Mouse (Mus musculus) kidney, adult 8-10 months (tissue): ENCODE data around the gene Wipf3.

ENCODE experiments used
- DNase-seq, 2 experiments: peaks; one replicate each; pipeline ENCODE4 v3.0.0; 2022

Gene Wipf3

GRCm38 (mm10) chr6:54478646-54479324, 49.4 kb downstream of the Wipf3 start:
- DNase-seq, result peak in 1 of 2 experiments; percentile 33

DNA sequence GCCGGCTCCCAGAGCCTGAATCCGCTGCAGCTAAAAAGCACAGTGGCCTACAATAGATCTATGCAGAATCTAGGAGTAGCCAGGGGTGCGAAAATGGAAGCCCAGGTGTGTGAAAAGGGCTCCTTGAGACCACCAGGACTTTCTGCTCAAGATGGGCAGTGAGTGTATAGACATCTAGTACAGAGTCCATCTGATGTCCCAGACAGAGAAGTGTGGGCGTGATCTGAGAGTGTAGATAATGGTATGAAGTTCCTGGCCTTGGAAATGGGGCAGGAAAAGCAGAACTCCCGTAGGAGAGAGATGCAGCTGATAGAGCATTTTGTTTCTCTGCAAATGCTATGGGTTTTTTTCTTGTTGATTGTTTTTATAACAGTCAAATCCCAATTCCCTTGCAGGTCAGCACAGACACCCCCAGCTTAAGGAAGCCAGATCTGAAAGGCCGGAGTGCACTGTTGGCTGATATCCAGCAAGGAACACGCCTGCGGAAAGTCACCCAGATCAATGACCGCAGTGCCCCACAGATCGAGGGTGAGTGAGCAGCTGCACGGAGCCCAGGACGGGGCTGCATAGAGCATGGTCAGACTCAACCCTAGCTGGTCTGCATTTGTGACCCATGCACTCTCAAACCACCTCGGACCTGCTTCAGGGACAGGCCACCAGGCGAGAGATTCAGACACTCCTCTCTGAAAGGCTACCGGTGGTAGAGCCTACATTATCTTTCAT, 52.1 kb downstream of the Wipf3 start:
- no peak for DNase-seq

DNA sequence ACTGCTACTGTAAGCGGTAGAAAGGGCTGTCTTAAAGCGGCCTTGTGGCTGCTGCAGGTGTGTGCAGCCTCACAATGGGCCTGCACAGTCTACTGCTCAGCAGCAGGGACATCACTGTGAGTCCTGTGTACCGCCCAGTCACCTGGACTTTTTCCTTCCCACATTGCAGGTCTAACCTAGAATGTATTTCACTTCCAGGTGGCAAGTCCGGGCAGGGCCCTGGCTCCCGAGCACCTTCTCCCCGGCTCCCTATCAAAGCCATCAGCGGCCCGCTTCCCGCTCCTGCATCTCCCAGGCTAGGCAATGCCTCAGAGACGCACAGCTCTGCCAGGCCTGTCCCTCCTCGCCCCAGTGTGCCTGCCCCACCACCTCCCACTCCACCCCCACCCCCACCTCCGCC, 55.6 kb downstream of the Wipf3 start:
- DNase-seq, result no peak

DNA sequence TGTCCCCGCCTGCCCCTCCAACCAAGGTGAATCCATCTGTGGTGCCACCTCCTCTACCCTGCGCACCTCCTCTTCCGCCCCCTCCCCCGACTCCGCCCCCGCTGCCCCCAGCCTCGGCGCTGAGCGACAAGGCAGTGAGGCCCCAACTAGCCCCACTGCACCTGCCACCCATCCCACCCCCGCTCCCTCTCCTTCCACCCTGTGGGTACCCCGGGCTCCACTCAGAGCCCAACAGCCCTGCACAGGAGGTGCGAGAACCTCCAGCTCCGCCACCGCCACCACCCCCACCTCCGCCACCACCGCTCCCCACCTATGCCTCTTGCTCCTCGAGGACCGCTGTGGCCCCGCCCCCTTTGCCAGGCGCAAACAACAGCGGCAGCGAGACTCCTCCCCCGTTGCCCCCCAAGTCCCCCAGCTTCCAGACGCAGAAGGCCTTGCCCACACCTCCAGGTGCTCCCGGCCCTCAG, 56.1 kb downstream of the Wipf3 start:
- DNase-seq, result no peak

DNA sequence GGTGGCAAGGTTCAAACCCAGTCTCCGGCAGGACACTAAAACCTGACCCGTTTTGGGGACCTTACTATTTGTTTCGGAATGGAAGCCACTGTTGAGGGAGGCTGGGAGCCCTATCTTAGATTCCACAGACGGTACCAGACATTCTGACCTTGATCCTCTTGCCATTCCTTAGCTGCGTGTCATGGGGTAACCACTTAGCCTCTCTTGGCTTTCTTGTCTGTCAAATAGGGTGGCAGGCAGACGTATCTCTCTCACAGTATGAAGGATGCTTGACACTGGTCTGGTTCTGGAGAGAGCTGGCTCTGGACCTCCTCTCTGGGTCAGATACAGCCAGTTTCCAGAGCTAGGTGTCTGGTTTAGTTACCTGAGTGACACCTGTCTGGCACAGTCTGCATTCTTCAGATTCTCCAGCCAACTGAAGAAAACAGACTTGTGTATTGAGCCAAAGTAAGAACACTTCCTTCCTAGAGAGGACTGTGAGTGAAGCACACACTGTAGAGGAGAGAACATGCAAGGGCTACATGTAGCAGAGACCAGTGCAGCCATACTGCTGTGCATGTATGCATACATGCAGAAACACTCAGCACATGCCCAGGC, 56.7 kb downstream of the Wipf3 start:
- DNase-seq, result no peak

GRCm38 (mm10) chr6:54491074-54491473, 61.7 kb downstream of the Wipf3 start:
- no peak for DNase-seq

- DNase-seq, result no peak
These were observed 64.7 kb downstream of the Wipf3 start for GRCm38 (mm10) chr6:54494097-54494496.

DNA sequence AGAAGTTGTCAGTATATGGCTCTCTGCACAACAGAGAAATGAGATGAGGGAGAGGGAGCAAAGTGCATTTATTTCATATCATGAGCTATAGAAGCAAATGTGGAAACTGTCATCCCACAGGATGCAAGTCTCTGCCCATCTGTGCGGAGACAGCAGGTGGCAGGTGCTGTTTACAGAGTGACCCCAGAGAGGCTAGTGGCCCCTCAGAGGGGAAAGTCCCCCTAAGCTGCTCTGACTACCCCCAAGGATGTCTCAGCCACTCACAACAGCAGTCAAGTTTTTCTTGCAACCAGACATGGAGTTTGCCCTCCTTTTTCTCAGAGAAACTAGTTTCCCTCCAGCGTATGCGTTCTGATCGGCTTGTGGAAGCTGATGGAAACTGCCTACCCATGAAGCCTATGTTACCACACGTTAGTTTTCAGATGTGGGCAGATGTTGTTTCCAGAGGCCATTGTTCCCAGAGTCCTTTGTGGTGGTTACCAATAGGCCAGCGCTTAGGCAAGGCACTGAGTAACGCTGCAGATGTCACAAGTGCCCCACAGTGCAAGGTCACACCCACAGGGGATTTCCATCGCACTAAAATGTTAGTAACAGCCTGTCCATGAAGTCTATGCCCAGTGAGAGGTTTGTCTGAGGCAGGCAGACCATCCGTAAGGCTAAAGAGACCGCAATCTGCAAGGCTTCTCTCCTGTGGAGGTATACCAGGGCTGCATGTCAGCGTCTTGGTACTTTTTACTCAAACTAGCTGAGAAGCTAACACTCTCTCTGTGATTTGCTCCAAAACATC, 65.4 kb downstream of the Wipf3 start:
- DNase-seq, result no peak

DNA sequence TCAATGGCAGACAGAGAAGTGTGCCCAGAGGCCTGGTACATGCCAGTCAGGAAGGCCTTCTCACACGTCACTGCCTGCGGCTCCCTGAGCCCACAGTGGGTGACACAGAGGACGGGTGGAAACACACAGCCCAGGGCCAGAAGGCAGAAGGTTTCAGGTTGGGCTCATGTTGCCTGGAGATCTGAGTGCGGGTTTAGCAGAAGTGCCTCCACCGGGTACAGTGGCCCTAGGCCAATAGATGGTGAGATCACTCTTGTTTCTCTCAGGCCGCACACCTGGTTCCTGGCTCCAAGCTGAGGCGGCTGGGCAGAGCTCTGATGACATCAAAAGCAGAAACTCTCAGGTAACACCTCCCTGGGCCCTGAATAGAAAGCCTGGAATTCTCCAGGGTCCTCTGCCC, 66.8 kb downstream of the Wipf3 start:
- DNase-seq, result no peak

GRCm38 (mm10) chr6:54502661-54503115, 73.3 kb downstream of the Wipf3 start:
- peak in 1 of 2 experiments; percentile 10 for DNase-seq

DNA sequence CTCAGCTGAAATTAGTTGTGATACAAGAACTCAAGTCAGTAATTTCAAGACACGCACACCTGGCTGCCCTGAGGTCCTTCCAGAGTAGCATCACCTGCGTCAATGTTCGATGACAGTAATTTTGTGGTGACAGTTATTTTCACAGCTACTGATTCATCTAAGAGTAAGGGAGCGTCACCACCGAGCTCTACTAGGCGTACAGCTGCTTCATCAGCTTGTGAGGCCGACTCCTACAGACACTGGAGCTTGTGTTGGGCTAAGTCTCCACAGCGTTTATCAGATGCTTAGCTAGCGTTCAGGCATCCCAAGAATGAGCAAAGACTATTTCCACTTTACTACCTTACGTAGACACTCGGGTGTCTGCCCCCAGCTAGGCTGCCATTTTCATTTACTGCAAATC, 76.9 kb downstream of the Wipf3 start:
- no peak for DNase-seq

DNA sequence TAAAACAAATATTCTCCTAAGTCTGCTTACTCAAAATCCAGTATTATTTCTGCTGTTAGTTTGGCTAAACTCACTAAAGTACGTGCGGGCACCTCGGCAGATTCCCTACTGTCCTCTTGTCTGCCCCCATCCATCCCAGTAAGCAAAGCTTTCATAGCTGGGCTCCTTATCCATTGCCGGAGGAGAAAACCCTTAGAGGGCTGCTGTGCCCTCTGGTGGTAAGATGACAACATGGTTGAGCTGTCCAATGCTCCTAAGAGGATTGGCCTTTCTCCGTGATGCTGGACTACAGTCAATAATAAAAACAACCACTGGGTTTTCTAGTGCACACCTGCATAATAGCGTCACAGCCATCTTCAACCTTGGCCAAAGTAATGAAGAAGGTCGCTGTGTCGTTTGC, 77.6 kb downstream of the Wipf3 start:
- DNase-seq, result peak; percentile 16 to 52

DNA sequence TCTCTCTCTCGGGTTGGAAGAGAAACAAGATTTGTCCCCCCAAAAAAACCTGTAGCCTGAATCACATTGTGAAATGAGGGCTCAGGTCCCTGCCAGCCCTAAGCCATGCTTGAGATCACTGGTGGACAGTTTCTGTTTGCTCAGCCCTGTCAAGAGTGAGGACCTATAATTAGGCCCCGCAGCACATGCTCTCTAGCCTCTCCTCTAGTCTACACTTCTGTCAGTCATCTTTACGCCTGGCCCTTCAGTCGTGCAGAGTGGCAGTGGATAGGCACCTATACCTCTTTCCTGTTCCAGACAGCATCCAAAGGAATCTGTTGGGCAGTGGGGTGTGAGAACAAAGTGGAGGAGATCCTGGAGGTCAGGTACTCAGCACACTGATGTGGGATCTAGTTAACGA, 78.4 kb downstream of the Wipf3 start:
- no peak for DNase-seq

DNA sequence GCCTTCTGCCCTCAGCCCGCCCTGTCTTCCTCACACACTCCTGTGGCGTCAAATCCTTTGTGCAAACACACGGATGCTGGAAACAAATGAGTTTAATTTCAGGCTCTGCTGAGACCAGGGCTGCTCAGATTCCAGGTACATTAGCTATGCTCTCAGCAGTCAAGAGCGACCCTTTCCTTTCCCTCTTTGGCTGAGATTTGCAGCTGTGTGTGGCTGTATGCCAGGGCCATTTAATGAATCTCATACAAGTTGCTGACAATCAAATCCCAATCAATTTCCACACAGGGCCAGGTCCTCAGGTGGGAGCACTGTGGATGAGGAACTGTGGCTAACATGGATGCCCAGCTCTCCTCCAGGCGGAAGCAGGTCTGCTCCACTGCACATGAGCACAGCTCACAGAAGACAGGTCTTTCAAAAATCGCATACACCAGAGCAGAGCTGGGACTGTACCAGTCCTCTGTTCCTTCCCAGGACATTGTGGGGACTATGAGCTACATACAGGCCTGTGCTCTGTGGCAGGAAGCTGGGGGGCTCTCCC, 78.9 kb downstream of the Wipf3 start:
- no peak for DNase-seq

DNA sequence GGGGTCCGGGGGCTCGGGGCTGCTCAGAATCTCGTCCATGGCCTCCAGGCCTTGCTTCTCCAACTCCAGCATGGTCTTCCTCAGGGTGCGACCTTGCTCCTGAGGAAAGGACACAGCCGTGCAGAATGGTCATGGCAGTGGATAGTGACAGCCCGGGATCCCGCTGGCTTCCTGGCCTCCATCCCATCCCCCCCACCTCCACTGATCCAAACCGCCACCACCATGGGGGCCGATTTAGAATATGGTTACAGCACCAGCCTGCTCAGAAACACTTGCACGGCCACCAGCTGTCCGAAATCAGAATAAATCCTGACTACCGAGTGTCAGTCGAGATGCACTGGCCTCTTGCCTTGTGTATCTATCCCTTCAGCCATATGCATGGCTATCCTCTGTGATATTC, 79.9 kb downstream of the Wipf3 start:
- no peak for DNase-seq

DNA sequence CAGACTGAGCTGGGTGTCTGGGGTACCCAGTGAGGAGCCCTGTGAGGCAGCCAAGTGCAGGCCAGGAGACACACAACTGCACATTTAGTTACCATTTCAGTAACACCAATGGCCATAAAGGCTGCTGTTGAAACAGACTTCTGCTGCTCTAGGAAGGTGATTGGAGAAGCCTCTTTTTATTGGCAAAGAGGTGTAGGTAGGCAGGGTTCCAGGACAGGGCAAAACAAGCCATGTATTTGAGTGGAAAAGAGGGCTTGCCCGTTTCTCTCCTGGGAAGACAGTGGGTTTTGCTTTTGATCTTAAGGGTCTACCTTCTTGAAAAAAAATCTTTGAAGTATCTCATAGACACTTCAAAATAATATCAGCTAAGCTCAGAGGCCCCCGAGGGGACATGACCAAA, 82.9 kb downstream of the Wipf3 start:
- no peak for DNase-seq

GRCm38 (mm10) chr6:54516512-54517134, 87.2 kb downstream of the Wipf3 start:
- no peak for DNase-seq

GRCm38 (mm10) chr6:54518758-54519157, 89.4 kb downstream of the Wipf3 start:
- no peak for DNase-seq

- no peak for DNase-seq
These were observed 99.3 kb downstream of the Wipf3 start for GRCm38 (mm10) chr6:54528666-54529065.

DNA sequence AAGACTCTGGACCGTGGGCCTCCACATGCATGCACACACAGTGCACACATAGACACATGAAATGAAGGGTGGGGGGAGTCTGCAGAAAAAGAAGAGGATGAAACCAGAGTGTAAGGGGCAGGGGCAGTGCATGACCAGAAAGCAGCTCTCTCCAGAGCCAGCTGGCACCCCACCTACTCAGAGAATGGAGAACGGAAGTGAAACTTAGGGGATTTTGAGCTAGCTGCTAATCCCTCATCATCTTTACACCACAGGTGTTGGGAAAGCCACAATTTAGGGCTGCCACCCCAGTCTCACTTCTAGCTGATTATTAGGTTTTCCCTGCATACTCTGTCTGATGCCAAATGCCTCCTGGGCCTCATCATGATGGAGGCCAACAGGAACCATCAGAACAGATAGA, 100.8 kb downstream of the Wipf3 start:
- DNase-seq, result no peak

- DNase-seq, result no peak
These were observed 101.7 kb downstream of the Wipf3 start for GRCm38 (mm10) chr6:54531048-54531481.

DNA sequence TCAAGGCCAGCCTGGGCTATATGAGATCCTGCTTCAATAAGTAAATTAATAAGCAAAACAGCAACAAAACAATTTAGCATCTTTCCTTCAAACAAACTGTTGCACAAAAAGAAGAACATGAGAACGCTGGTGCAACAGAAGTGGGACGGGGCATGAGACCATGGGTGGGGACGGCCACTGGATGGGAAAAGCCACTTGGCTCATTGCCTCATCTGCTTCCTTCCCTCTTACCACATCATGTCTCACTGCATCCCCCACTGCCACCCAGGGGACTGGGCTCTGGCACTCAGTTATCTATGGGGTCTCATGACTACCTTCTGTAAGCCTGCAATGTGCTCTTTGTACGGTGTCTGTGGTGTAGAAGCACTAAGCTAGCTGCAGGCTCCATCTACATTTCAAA, 106.1 kb downstream of the Wipf3 start:
- no peak for DNase-seq
